Mouse (Mus musculus): Measurements from ENCODE around the gene Plcg2.
A peak's percentile ranks its signal among the peaks of the same experiment; 100 is the strongest.

Gene Plcg2

GRCm38 (mm10) chr8:117645486-117645885, 147.4 kb downstream of the Plcg2 start:
- no peak for DNase-seq

DNA sequence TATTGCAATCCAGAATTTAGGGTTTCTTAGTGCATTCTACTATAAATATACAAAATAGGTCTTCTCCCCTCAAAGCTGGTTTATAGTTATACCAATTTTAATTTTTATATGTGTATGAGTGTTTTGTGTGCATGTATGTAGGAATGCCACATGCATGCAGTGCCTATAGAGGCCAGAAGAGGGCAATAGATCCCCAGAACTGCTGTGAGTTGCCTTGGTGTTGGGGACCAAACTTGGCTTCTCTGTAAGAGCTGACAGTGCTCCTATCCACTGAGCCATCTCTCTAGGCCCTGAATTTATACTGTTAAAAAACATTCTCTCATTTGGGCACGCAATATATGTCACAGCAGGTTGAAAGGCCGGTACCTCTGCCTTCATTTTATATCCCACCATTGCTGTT, 147.9 kb downstream of the Plcg2 start:
- peak in 1 of 2 experiments; percentile 20 for DNase-seq

GRCm38 (mm10) chr8:117646440-117646839, 148.3 kb downstream of the Plcg2 start:
- DNase-seq: no peak

GRCm38 (mm10) chr8:117652318-117652717, 154.2 kb downstream of the Plcg2 start:
- DNase-seq: no peak

DNA sequence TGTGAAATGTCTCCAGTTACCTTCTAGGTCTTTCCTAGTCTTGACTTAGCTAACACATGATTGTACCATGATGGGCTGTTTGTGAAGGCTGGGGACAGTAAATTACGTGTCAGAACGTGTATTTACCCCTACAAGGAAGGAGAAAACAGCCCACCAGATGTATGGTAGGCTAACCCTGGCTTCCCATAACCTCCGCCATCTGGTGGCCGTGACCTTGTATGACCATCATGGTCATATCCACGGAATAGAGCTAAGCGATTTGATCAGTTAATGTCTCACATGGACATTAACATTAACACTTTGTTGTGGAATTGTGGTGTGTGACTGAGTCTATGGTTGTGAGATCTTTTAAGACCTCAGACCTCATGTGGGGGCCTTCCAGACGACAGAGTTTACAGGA, 160.9 kb downstream of the Plcg2 start:
- no peak for DNase-seq

DNA sequence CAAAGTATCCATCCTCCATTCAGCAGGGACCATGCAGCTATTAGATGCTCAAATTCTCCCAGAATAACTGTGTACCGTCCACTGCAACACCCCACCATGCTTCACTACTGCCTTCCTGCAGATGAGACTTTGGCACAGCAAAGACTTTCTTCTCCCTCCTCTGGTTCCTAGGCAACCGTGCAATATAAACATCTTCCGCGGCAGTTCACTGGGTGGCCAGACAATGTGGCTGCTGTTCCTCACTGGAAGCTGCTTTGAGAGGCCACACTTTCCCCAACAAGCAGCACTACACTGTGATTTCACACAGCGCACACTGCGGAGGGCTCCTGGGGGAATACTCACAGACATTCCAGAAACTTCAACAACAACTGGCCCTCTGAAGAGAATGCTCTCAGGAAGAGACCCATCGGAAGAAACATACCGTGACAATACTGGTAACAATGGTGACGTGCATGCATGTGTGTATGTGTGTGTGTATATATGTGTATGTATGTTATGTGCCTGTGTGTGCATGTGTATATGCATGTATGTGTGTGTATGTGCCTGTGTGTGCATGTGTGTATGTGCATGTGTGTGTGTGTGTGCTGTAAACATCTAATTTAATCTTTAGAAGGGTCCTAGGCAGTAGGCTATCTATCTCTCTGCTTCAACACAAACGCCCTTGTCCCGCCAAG, 162.4 kb downstream of the Plcg2 start:
- no peak for DNase-seq

GRCm38 (mm10) chr8:117667349-117668124, 169.4 kb downstream of the Plcg2 start:
- DNase-seq: no peak

DNA sequence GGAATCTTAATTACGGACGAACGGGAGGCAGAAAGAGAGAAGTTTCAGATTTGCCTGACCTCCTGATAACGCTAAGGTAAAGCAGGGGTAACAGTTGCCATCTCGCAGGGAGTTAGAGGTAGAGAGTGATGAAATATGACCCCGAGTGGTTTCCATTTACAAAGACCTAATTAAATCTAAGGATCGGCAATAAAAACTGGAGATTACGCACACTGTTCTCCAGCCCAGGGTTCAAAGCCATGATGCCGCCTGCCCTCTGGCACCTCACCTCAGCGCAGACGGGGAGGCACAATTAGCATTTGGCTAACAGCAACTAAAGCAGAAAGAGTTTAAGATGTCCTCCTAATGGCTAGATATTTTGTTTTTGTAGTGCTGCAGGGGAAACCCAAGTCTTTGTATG, 172.4 kb downstream of the Plcg2 start:
- no peak for DNase-seq

GRCm38 (mm10) chr8:117672558-117672957, 174.5 kb downstream of the Plcg2 start:
- DNase-seq: no peak

DNA sequence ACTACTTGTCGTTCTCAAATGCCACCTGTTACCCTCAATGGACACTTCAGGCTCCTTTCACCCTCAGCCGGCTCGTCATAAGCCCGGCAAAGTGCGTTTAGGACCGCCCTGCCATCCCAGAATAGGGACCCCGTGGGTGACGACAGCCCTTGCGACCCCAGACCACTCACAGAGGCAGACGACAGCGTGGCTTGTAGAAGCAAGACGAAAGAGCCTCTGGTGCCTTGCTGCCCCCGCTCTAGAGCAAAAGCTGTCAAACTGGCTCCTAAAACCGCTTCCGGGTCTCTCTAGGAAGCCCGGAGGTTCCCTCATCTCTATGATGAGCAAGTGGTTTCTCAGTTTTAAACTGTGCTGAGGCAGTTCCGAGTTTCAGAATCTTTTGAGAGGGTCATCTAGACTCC, 175.3 kb downstream of the Plcg2 start, which contains the start of gene Sdr42e1:
Sdr42e1 (minus strand) TSS at position 260 of the 401 bp plus-strand sequence.
- peak; percentile 62 to 66 for DNase-seq

DNA sequence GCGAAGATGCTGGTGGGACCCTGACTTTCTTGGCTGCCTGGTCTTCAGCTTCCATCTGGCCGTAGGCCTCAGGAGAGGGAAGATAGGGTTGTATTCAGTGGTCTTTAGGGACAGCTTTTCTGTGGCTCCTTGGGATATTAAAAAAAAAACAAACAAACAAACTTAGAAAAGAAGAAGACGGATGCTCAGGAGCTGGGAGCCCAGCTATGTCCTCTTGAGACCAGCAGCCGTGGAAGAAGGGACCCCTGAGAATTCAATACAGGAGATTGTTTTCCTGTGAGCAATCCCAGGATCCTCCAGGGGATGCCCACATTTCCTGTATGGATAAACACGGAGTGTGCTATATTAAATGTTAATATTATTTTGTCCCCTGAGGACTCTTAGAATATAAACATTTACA, 177.1 kb downstream of the Plcg2 start:
- no peak for DNase-seq

DNA sequence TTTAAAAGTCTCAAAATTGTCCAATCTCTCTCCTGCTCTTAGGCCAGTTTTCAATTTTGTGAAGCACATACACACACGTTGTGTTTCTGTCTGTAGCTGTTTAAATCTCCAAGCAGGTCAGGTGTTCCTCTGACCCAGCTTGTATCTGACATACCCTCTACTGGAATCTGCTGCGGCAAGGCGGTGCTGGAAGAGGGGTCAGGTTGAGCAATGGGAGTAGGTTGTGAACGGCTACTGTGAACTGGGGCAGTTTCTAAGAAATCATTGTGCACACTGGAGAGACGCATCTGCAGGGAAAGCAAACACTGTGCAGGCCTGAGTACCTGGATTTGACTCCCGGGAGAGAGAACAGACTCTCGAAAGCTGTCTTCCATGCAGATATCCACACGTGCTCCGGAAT, 178.4 kb downstream of the Plcg2 start:
- no peak for DNase-seq

- no peak for DNase-seq
Observed at GRCm38 (mm10) chr8:117677011-117677410, 178.9 kb downstream of the Plcg2 start.

DNA sequence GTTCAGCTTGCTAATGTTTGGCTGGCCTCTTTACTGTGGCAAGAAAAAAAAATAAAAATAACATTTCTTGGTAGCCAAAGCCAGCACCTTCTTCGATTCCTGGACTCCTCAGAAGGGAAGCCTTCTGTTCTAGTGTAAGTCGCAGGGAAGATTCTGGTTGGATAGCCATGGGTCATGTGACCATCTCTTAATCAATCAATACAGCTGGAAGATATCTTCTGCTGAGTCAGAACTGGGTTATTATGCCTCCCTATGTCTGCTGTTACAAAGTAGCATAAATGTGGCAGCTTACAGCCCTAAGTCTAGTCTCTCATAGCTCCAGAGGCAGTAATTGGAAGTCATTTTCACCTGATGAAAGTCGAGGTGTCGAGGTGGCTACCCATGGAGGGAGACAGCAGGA, 180.6 kb downstream of the Plcg2 start:
- no peak for DNase-seq

- DNase-seq: no peak
Observed at GRCm38 (mm10) chr8:117683925-117684472, 185.9 kb downstream of the Plcg2 start.

GRCm38 (mm10) chr8:117684504-117684903, 186.4 kb downstream of the Plcg2 start:
- no peak for DNase-seq
